Mouse (Mus musculus) lung, postnatal 0 days (tissue): Measurements from ENCODE around the gene Zscan21. TPM values are rescaled to one million over a fixed set of nuclear protein-coding genes. Genes with fewer than 3 reads are reported as not detected.

Experiments
- ATAC-seq: fragments of 200-750 bp; cut with Nextera tagmentation; 2 replicates; pipeline ENCODE4 v1.8.0; 2017; ENCODE audit warnings: moderate library complexity
- DNase-seq: peaks from one replicate; pipeline ENCODE4 v3.0.0-alpha.2; 2016; ENCODE audit warnings: low spot score
- H3K27ac ChIP-seq: fragments of 300-500 bp; sonication (generic); 2 replicates; pipeline ENCODE4 v1.5.1; 2014; ENCODE audit warnings: antibody characterized with exemption, mild to moderate bottlenecking, low read length, mixed read lengths
- H3K27me3 ChIP-seq: fragments of 300-500 bp; sonication (generic); replicated peaks from 2 replicates; pipeline ENCODE4 v1.6.1; 2014; ENCODE audit warnings: low read length, mixed read lengths; ENCODE audit not compliant: insufficient read depth
- H3K36me3 ChIP-seq: fragments of 300-500 bp; sonication (generic); 2 replicates; pipeline ENCODE4 v1.6.1; 2014; ENCODE audit warnings: low read length, mixed read lengths; ENCODE audit not compliant: insufficient read depth
- H3K4me1 ChIP-seq: fragments of 300-500 bp; sonication (generic); 2 replicates; pipeline ENCODE4 v1.6.1; 2014; ENCODE audit warnings: antibody characterized with exemption, low read depth, low read length, mixed read lengths; ENCODE audit not compliant: insufficient read depth
- H3K4me2 ChIP-seq: fragments of 300-500 bp; sonication (generic); replicated peaks from 2 replicates; pipeline ENCODE4 v1.6.1; 2014; ENCODE audit warnings: low read depth, mild to moderate bottlenecking, low read length, moderate library complexity, mixed read lengths
- H3K4me3 ChIP-seq: fragments of 300-500 bp; sonication (generic); 2 replicates; pipeline ENCODE4 v1.5.1; 2014; ENCODE audit warnings: low read depth, low read length
- H3K9ac ChIP-seq: fragments of 300-500 bp; sonication (generic); replicated peaks from 2 replicates; pipeline ENCODE4 v1.6.1; 2014; ENCODE audit warnings: low read depth, mild to moderate bottlenecking
- H3K9me3 ChIP-seq: fragments of 300-500 bp; sonication (generic); 2 replicates; pipeline ENCODE4 v1.6.1; 2016; ENCODE audit warnings: low read length, mixed read lengths
- CTCF ChIP-seq: IDR thresholded peaks from 2 replicates; pipeline ENCODE4 v1.5.1; 2016; ENCODE audit warnings: antibody characterized with exemption, mild to moderate bottlenecking
- EP300 ChIP-seq: IDR thresholded peaks from 2 replicates; pipeline ENCODE4 v1.6.1; 2016; ENCODE audit warnings: antibody characterized with exemption, mild to moderate bottlenecking, control low read depth
- WGBS: fragments of 180-500 bp; shearing (Covaris S2); extraction: QIAGEN DNeasy Blood & Tissue Kit; methylation state at CpG from one replicate; pipeline ENCODE4 v1.1.7; 2014; 5-methylcytosine and 5-hydroxymethylcytosine counted together
- microRNA counts: library from miRNA; unstranded; fragments of <30 nt; microRNA quantifications from one replicate; lab custom pipeline; 2015
- microRNA-seq: library from miRNA; unstranded; fragments of <30 nt; microRNA quantifications from one replicate; pipeline ENCODE4, GENCODE M21; 2016
- polyA plus RNA-seq: library from polyadenylated mRNA; unstranded; fragments of >200 nt; fragmentation: Nextera tagmentation; extraction: Ambion mirVana; gene quantifications from 2 replicates; pipeline ENCODE4 v1.2.1, GENCODE M21; 2015

Zscan21 gene
- polyA plus RNA-seq, 1 experiment from 2014 or later = 35.1 TPM

DNA sequence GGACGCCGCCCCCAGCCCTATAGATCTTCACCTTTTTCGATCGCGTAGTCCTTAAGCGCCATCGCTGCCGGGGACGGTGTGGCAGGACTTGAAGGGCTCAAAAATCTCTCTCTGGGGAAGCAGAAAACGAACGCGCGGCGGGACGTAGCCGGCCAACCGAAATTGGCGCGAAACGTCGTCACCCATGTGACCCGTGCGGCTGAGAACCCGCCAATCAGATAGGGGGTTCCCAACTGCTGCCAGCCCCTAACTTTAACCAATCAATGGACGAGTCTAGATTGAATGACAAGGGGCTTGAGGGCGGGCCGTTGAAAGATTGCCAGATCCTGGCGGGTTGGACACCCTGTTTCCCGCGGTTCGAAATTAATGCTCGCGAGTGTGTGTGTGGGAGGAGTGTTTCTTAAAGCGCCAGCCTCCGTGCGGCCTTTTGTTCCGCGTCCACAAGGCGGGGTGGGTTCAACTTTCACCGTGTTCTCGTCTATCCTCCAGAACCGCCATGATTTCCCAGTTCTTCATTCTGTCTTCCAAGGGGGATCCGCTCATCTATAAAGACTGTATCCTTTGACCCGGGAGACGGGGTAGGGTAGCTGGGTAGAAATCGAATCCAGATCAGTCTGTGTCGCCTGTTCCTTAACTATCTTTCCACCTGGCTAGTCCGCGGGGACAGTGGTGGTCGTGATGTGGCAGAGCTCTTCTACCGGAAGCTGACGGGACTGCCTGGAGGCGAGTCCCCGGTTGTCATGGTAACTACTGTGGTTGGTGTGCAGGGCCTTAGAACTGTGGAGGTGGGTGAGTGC, 55.2 kb downstream of the Zscan21 start, which contains the start of the genes Ap4m1 and Mcm7:
Gene Ap4m1 (plus strand): TSS at position 308 of the 797 bp plus-strand sequence.
Gene Mcm7 (minus strand): TSS at position 728 of the 797 bp plus-strand sequence.
- Histone ChIP-seq H3K4me2 (peak within 1 kb of the TSS; percentile 100), H3K4me3 (peak within 1 kb of the TSS; percentile 68), H3K27me3 (no peaks in the 10 kb centered on the region), H3K4me1 (peaks cover 13% of the 10 kb centered on the region; the same call in 1 of the 2 replicates), H3K9me3 (no peaks in the 10 kb centered on the region), H3K27ac (peak within 1 kb of the TSS; percentile 92), H3K36me3 (peaks cover 25% of the 10 kb centered on the region; the same call in 1 of the 2 replicates), H3K9ac (peak within 1 kb of the TSS; percentile 54)
- under 1% methylated on average over 54 of the region's 54 CpGs for WGBS
- TF ChIP-seq CTCF = peak; percentile 49
- TF ChIP-seq EP300 = peak; percentile 44; the same call in 1 of the 2 replicates
- DNase-seq (peak; percentile 99), ATAC-seq (peak; percentile 92)

DNA sequence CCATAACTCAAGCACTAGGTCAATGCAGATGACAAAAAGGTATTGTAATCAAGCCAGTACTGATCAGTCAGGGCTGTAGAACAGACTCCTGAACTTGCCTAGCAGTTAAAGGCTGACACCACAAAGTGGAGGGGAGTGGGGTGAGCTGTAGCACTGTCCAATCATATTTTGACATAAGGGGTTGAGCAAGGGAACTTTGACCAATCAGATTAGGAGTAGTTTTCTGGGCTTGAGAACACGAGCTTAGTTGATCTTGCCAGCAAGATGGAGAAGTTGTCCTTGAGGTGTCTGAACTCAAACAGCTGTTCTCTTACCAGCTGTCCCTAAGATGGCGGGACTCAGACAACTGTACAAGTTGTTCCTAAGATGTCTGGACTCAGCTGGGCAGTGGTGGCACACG, 56.5 kb downstream of the Zscan21 start:
- H3K36me3 ChIP-seq = peaks cover 21% of the 10 kb centered on the region; the same call in 1 of the 2 replicates
- 58% methylated on average over 3 of the region's 3 CpGs for WGBS
- no peak overlapping the region for H3K27ac ChIP-seq
- DNase-seq (peak; percentile 75), ATAC-seq (no peak)
- H3K4me2 ChIP-seq = no peak overlapping the region
- H3K9ac ChIP-seq = no peak overlapping the region
- H3K9me3 ChIP-seq = no peaks in the 10 kb centered on the region
- H3K4me3 ChIP-seq = no peak overlapping the region
- peaks cover 13% of the 10 kb centered on the region; the same call in 1 of the 2 replicates for H3K4me1 ChIP-seq
- TF ChIP-seq EP300 (no peak), CTCF (no peak)
- no peaks in the 10 kb centered on the region for H3K27me3 ChIP-seq

MicroRNAs encoded within 50 kb of the gene (microRNA counts, 519-probe panel; counts per million panel counts)
- 5,446 counts per million, percentile 70 among the panel's probes with 10 or more counts for microRNA mmu-miR-106b (lab: Ali Mortazavi, UCI)
- 6,410 counts per million, percentile 86 among the panel's probes with 10 or more counts for microRNA mmu-miR-25 (lab: Ali Mortazavi, UCI)
- 5,255 counts per million, percentile 63 among the panel's probes with 10 or more counts for microRNA mmu-miR-93 (lab: Ali Mortazavi, UCI)

Small RNAs within 50 kb of the gene (microRNA-seq; reads per million reads assigned to microRNA genes)
- gene Mir106b (4,584 reads per million, percentile 89 among the genes with 10 or more reads in this experiment), gene Mir25 (655 reads per million, percentile 71 among the genes with 10 or more reads in this experiment), gene Mir93 (3,728 reads per million, percentile 88 among the genes with 10 or more reads in this experiment)

Other genes with a start within 250 kb of the Zscan21 start
- gene Pilrb2, start 245.1 kb upstream of the Zscan21 start, polyA plus RNA-seq = 6.1 and 6.2 TPM in 2 replicates
- 2.1 and 2.6 TPM in 2 replicates for gene Cyp3a13, start 195.3 kb upstream of the Zscan21 start, polyA plus RNA-seq
- not detected in 2 replicates for gene Gjc3, start 153.8 kb upstream of the Zscan21 start, polyA plus RNA-seq
- gene Azgp1, start 135.4 kb upstream of the Zscan21 start, polyA plus RNA-seq = 0.20 and 0.82 TPM in 2 replicates
- gene Smok3a, start 95.6 kb upstream of the Zscan21 start, polyA plus RNA-seq = not detected in 2 replicates
- gene Smok3b, start 95.5 kb upstream of the Zscan21 start, polyA plus RNA-seq = not detected in 2 replicates
- not detected in 2 replicates for gene Smok3c, start 63.7 kb upstream of the Zscan21 start, polyA plus RNA-seq
- 8.1 and 8.2 TPM in 2 replicates for gene Zkscan1, start 31.8 kb upstream of the Zscan21 start, polyA plus RNA-seq
- 11.4 and 12.3 TPM in 2 replicates for gene Zfp113, start 38.8 kb downstream of the Zscan21 start, polyA plus RNA-seq
- gene Cops6, start 44.2 kb downstream of the Zscan21 start, polyA plus RNA-seq = 173 TPM in 2 replicates
- gene Ap4m1, start 55.1 kb downstream of the Zscan21 start, polyA plus RNA-seq = 10.9 and 11.1 TPM in 2 replicates
- 36.2 and 37.5 TPM in 2 replicates for gene Mcm7, start 55.5 kb downstream of the Zscan21 start, polyA plus RNA-seq
- gene Taf6, start 70.5 kb downstream of the Zscan21 start, polyA plus RNA-seq = 37.5 and 41.1 TPM in 2 replicates
- 24.2 and 26.3 TPM in 2 replicates for gene Cnpy4, start 70.6 kb downstream of the Zscan21 start, polyA plus RNA-seq
- 6.3 and 6.7 TPM in 2 replicates for gene Mblac1, start 77.4 kb downstream of the Zscan21 start, polyA plus RNA-seq
- gene Nxpe5, start 109.0 kb downstream of the Zscan21 start, polyA plus RNA-seq = 0.05 and 0.11 TPM in 2 replicates
- 73.5 and 75.6 TPM in 2 replicates for gene Lamtor4, start 138.6 kb downstream of the Zscan21 start, polyA plus RNA-seq
- gene BC037034, start 147.1 kb downstream of the Zscan21 start, polyA plus RNA-seq = 2.9 and 3.2 TPM in 2 replicates
- gene Gal3st4, start 155.9 kb downstream of the Zscan21 start, polyA plus RNA-seq = 0.84 and 1.2 TPM in 2 replicates
- 0.02 and 0.11 TPM in 2 replicates for gene Gm43720, start 163.1 kb downstream of the Zscan21 start, polyA plus RNA-seq
- gene Gpc2, start 163.1 kb downstream of the Zscan21 start, polyA plus RNA-seq = 2.0 and 2.7 TPM in 2 replicates
- gene Stag3, start 163.3 kb downstream of the Zscan21 start, polyA plus RNA-seq = 0.20 and 0.37 TPM in 2 replicates
- 0.17 TPM in 1 of 2 replicates, not detected in the other for gene Pvrig, start 225.1 kb downstream of the Zscan21 start, polyA plus RNA-seq